Mouse (Mus musculus): Measurements from ENCODE around the gene Hoxd9.

GRCm38 (mm10) chr2:74726973-74727639 lies 29.6 kb downstream of the Hoxd9 start:
- TF ChIP-seq GATA1 (IDR thresholded peaks at IDR 0.05; ENCODE audit: low read length), result no peak
- TF ChIP-seq TAL1 (IDR thresholded peaks at IDR 0.05; ENCODE audit: low read length), result no peak
